Mouse (Mus musculus) hindbrain, embryonic 10.5 days (tissue): ENCODE measurements around the gene Kpna1. TPM values are rescaled to one million over a fixed set of nuclear protein-coding genes. Genes with fewer than 3 reads are reported as not detected.

ENCODE experiments used
- polyA plus RNA-seq: library from polyadenylated mRNA; unstranded; fragments of >200 nt; fragmentation: Nextera tagmentation; extraction: Ambion mirVana; gene quantifications from 2 replicates; pipeline ENCODE4 v1.2.1, GENCODE M21; 2016

Gene Kpna1
- polyA plus RNA-seq, 1 experiment from 2014 or later = 65.8 TPM

Other genes starting within 250 kb of the Kpna1 start
- 15.2 and 17.3 TPM in 2 replicates for gene Dirc2, start 209.4 kb upstream of the Kpna1 start, polyA plus RNA-seq
- gene Hspbap1, start 208.4 kb upstream of the Kpna1 start, polyA plus RNA-seq = 24.1 and 25.0 TPM in 2 replicates
- gene Parp14, start 107.2 kb upstream of the Kpna1 start, polyA plus RNA-seq = 0.18 and 0.21 TPM in 2 replicates
- gene Parp9, start 40.3 kb upstream of the Kpna1 start, polyA plus RNA-seq = 2.0 and 2.2 TPM in 2 replicates
- gene Dtx3l, start 39.6 kb upstream of the Kpna1 start, polyA plus RNA-seq = 1.3 and 2.4 TPM in 2 replicates
- 7.6 and 10.2 TPM in 2 replicates for gene Wdr5b, start 62.4 kb downstream of the Kpna1 start, polyA plus RNA-seq
- 250 and 319 TPM in 2 replicates for gene Fam162a, start 92.8 kb downstream of the Kpna1 start, polyA plus RNA-seq
- 81.4 and 96.2 TPM in 2 replicates for gene Ccdc58, start 92.9 kb downstream of the Kpna1 start, polyA plus RNA-seq
- gene Csta1, start 152.5 kb downstream of the Kpna1 start, polyA plus RNA-seq = not detected in 2 replicates
- not detected in 2 replicates for gene Stfa2l1, start 178.1 kb downstream of the Kpna1 start, polyA plus RNA-seq
- not detected in 2 replicates for gene Gm5483, start 205.5 kb downstream of the Kpna1 start, polyA plus RNA-seq
- gene Gm5416, start 231.7 kb downstream of the Kpna1 start, polyA plus RNA-seq = not detected in 2 replicates
- not detected in 2 replicates for gene 2010005H15Rik, start 242.7 kb downstream of the Kpna1 start, polyA plus RNA-seq